Mouse (Mus musculus): ENCODE measurements around the gene Scin. TPM values are rescaled to one million over a fixed set of nuclear protein-coding genes. Genes with fewer than 3 reads are reported as not detected.

The Scin gene
- polyA plus RNA-seq, 1 experiment from 2014 or later, result not detected

DNA sequence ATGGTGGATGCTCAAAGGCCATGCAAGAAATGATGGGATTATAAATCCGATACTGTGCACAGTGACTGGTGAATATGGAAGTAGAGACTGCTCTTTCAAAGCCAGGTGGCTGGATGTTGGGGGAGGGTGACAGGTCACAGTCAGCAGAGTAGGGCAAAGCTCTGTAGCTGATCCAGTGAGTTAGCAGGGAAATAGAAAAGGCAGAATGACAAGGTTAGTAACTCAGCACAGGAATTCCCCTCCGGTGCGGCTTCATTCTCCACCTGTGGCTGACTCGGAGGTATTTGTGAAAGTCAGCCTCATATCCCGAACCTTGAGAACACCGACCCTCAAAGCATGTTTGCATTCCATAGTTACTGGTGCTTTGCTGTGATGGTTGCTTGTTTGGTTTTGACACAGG, 17.0 kb downstream of the Scin start:
- H3K27ac ChIP-seq (ENCODE audit: low read depth, low read length), result no peak overlapping the region
- WGBS, result 96% methylated on average over 6 of the region's 6 CpGs
- H3K4me1 ChIP-seq (replicated peaks; ENCODE audit: control insufficient read depth, insufficient read depth, low read length), result no peaks in the 10 kb centered on the region
- DNase-seq (ENCODE audit: low spot score) (no peak), ATAC-seq (replicated peaks; ENCODE audit: low FRiP score) (no peak)
- H3K4me2 ChIP-seq (ENCODE audit: low read depth, low read length, severe bottlenecking), result no peak overlapping the region
- H3K4me3 ChIP-seq (ENCODE audit: low read depth, low read length), result no peak overlapping the region
- H3K9ac ChIP-seq (ENCODE audit: low read length), result no peak overlapping the region
- H3K27me3 ChIP-seq (ENCODE audit: control insufficient read depth, insufficient read depth, low read length), result no peaks in the 10 kb centered on the region
- H3K9me3 ChIP-seq (ENCODE audit: control insufficient read depth, low read length), result no peaks in the 10 kb centered on the region
- no peaks in the 10 kb centered on the region for H3K36me3 ChIP-seq (ENCODE audit: control insufficient read depth, insufficient read depth, low read length)

GRCm38 (mm10) chr12:40116214-40116613, 17.8 kb downstream of the Scin start:
- Histone ChIP-seq H3K27me3 (ENCODE audit: control insufficient read depth, insufficient read depth, low read length) (no peaks in the 10 kb centered on the region), H3K9me3 (ENCODE audit: control insufficient read depth, low read length) (no peaks in the 10 kb centered on the region), H3K4me1 (replicated peaks; ENCODE audit: control insufficient read depth, insufficient read depth, low read length) (no peaks in the 10 kb centered on the region), H3K4me3 (ENCODE audit: low read depth, low read length) (no peak overlapping the region), H3K36me3 (ENCODE audit: control insufficient read depth, insufficient read depth, low read length) (no peaks in the 10 kb centered on the region), H3K9ac (ENCODE audit: low read length) (no peak overlapping the region), H3K4me2 (ENCODE audit: low read depth, low read length, severe bottlenecking) (no peak overlapping the region), H3K27ac (ENCODE audit: low read depth, low read length) (no peak overlapping the region)
- DNase-seq (ENCODE audit: low spot score) (no peak), ATAC-seq (replicated peaks; ENCODE audit: low FRiP score) (no peak)
- WGBS, result 88% methylated on average over 5 of the region's 5 CpGs

- DNase-seq (ENCODE audit: low spot score), result no peak
- H3K27me3 ChIP-seq (ENCODE audit: control insufficient read depth, insufficient read depth, low read length), result no peaks in the 10 kb centered on the region
- H3K9ac ChIP-seq (ENCODE audit: low read length), result no peak overlapping the region
- no peaks in the 10 kb centered on the region for H3K9me3 ChIP-seq (ENCODE audit: control insufficient read depth, low read length)
- no peak overlapping the region for H3K27ac ChIP-seq (ENCODE audit: low read depth, low read length)
- no peak overlapping the region for H3K4me3 ChIP-seq (ENCODE audit: low read depth, low read length)
- H3K4me1 ChIP-seq (replicated peaks; ENCODE audit: control insufficient read depth, insufficient read depth, low read length), result no peaks in the 10 kb centered on the region
- H3K36me3 ChIP-seq (ENCODE audit: control insufficient read depth, insufficient read depth, low read length), result no peaks in the 10 kb centered on the region
- H3K4me2 ChIP-seq (ENCODE audit: low read depth, low read length, severe bottlenecking), result no peak overlapping the region
- WGBS, result 93% methylated on average over 4 of the region's 4 CpGs
- ATAC-seq (replicated peaks; ENCODE audit: low FRiP score), result no peak
Measured at GRCm38 (mm10) chr12:40114883-40115282, 19.1 kb downstream of the Scin start.

DNA sequence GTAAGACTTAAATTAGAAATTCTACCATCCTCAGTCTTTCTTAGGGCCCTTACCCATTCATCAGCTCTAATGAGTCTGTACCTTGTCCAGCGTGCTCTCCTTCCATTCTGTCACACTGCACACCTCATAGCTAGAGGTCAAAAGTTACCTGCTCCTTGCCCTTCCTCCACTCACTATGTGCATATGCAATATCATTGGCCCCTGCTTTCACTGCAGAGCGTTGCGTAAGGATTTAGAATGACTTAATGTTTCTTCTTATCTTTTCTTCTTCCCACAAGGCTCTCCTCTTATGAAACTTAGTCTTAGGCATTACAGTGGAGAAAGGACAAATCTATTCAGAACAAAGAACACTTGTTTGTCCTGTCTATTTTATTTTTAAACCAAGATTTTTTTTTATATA, 20.0 kb downstream of the Scin start:
- no peaks in the 10 kb centered on the region for H3K9me3 ChIP-seq (ENCODE audit: control insufficient read depth, low read length)
- no peak for ATAC-seq (replicated peaks; ENCODE audit: low FRiP score)
- no peaks in the 10 kb centered on the region for H3K4me1 ChIP-seq (replicated peaks; ENCODE audit: control insufficient read depth, insufficient read depth, low read length)
- DNase-seq (ENCODE audit: low spot score), result no peak
- no peaks in the 10 kb centered on the region for H3K36me3 ChIP-seq (ENCODE audit: control insufficient read depth, insufficient read depth, low read length)
- no peaks in the 10 kb centered on the region for H3K27me3 ChIP-seq (ENCODE audit: control insufficient read depth, insufficient read depth, low read length)
- 91% methylated on average over 3 of the region's 3 CpGs for WGBS
- H3K27ac ChIP-seq (ENCODE audit: low read depth, low read length), result no peak overlapping the region
- no peak overlapping the region for H3K9ac ChIP-seq (ENCODE audit: low read length)
- no peak overlapping the region for H3K4me3 ChIP-seq (ENCODE audit: low read depth, low read length)
- no peak overlapping the region for H3K4me2 ChIP-seq (ENCODE audit: low read depth, low read length, severe bottlenecking)

DNA sequence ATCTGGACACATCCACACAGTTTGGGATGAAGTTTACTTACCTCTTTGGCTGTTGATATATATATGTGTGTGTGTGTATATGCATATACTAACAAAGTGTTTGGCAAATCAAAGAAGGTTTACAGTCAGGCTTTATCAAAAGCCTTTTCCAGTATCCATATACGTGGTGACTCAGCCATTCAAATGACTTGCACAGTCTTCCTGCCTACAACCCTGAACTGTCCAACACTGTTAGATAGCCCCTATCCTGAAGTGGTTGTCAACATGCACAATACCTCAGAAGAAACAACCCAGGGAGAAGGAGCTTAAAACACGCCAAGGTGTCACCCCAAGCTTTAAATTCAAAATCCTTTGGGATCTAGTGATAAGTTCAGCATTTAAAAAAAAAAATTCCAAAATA, 20.4 kb downstream of the Scin start:
- no peaks in the 10 kb centered on the region for H3K27me3 ChIP-seq (ENCODE audit: control insufficient read depth, insufficient read depth, low read length)
- DNase-seq (ENCODE audit: low spot score), result no peak
- no peaks in the 10 kb centered on the region for H3K9me3 ChIP-seq (ENCODE audit: control insufficient read depth, low read length)
- H3K27ac ChIP-seq (ENCODE audit: low read depth, low read length), result no peak overlapping the region
- H3K36me3 ChIP-seq (ENCODE audit: control insufficient read depth, insufficient read depth, low read length), result no peaks in the 10 kb centered on the region
- H3K4me2 ChIP-seq (ENCODE audit: low read depth, low read length, severe bottlenecking), result no peak overlapping the region
- H3K4me3 ChIP-seq (ENCODE audit: low read depth, low read length), result no peak overlapping the region
- ATAC-seq (replicated peaks; ENCODE audit: low FRiP score), result no peak
- no peak overlapping the region for H3K9ac ChIP-seq (ENCODE audit: low read length)
- no peaks in the 10 kb centered on the region for H3K4me1 ChIP-seq (replicated peaks; ENCODE audit: control insufficient read depth, insufficient read depth, low read length)
- WGBS, result 84% methylated on average over 2 of the region's 2 CpGs

DNA sequence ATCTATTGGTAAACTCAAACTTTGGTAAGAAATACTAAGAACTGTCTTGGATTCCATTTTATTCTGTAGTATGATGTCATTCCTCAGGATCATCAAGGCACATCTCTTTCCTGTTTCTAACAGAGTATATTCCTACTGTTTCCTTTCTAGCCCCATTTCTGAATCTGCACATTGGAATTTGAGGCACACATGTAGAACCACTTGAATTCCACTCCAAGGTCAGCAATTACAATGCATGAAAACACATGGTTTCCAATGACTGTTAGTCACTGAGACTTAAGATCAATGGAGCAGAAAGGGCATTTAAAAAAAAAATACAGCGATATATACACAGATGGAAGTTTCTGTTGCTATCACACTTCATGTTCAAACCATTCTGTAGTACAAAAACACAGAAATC, 24.8 kb downstream of the Scin start:
- H3K9me3 ChIP-seq (ENCODE audit: control insufficient read depth, low read length), result no peaks in the 10 kb centered on the region
- DNase-seq (ENCODE audit: low spot score) (no peak), ATAC-seq (replicated peaks; ENCODE audit: low FRiP score) (no peak)
- no peak overlapping the region for H3K4me2 ChIP-seq (ENCODE audit: low read depth, low read length, severe bottlenecking)
- H3K27me3 ChIP-seq (ENCODE audit: control insufficient read depth, insufficient read depth, low read length), result no peaks in the 10 kb centered on the region
- 77% methylated on average over 1 of the region's 1 CpGs for WGBS
- no peak overlapping the region for H3K27ac ChIP-seq (ENCODE audit: low read depth, low read length)
- H3K4me1 ChIP-seq (replicated peaks; ENCODE audit: control insufficient read depth, insufficient read depth, low read length), result no peaks in the 10 kb centered on the region
- no peaks in the 10 kb centered on the region for H3K36me3 ChIP-seq (ENCODE audit: control insufficient read depth, insufficient read depth, low read length)
- H3K9ac ChIP-seq (ENCODE audit: low read length), result no peak overlapping the region
- no peak overlapping the region for H3K4me3 ChIP-seq (ENCODE audit: low read depth, low read length)

DNA sequence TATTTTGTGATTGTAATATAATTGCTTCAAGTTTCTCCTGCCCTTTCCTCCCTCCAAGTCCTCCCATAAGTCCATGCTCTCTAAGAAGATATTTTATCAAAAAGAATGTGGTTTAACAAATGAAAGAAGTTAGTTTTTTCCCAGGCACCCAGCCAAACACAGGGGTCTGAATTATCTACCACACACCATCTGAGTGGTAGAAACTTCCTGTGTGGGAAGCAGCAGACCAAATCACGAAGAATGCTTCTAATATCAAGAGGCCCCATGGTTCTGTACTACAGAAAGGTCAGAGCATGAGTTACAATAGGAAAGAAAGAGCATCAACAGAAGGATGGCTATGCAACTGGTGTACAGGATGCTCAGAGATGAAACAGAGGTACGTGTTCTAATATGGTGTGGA, 25.9 kb downstream of the Scin start:
- no peak for ATAC-seq (replicated peaks; ENCODE audit: low FRiP score)
- H3K9ac ChIP-seq (ENCODE audit: low read length), result no peak overlapping the region
- H3K27ac ChIP-seq (ENCODE audit: low read depth, low read length), result no peak overlapping the region
- no peaks in the 10 kb centered on the region for H3K4me1 ChIP-seq (replicated peaks; ENCODE audit: control insufficient read depth, insufficient read depth, low read length)
- no peak for DNase-seq (ENCODE audit: low spot score)
- 76% methylated on average over 2 of the region's 2 CpGs for WGBS
- no peak overlapping the region for H3K4me3 ChIP-seq (ENCODE audit: low read depth, low read length)
- no peaks in the 10 kb centered on the region for H3K27me3 ChIP-seq (ENCODE audit: control insufficient read depth, insufficient read depth, low read length)
- no peaks in the 10 kb centered on the region for H3K9me3 ChIP-seq (ENCODE audit: control insufficient read depth, low read length)
- no peaks in the 10 kb centered on the region for H3K36me3 ChIP-seq (ENCODE audit: control insufficient read depth, insufficient read depth, low read length)
- H3K4me2 ChIP-seq (ENCODE audit: low read depth, low read length, severe bottlenecking), result no peak overlapping the region

GRCm38 (mm10) chr12:40106874-40107273, 27.2 kb downstream of the Scin start:
- H3K4me1 ChIP-seq (replicated peaks; ENCODE audit: control insufficient read depth, insufficient read depth, low read length), result no peaks in the 10 kb centered on the region
- no peak for DNase-seq (ENCODE audit: low spot score)
- no peaks in the 10 kb centered on the region for H3K36me3 ChIP-seq (ENCODE audit: control insufficient read depth, insufficient read depth, low read length)
- no peak overlapping the region for H3K4me3 ChIP-seq (ENCODE audit: low read depth, low read length)
- no peaks in the 10 kb centered on the region for H3K27me3 ChIP-seq (ENCODE audit: control insufficient read depth, insufficient read depth, low read length)
- H3K4me2 ChIP-seq (ENCODE audit: low read depth, low read length, severe bottlenecking), result no peak overlapping the region
- H3K9ac ChIP-seq (ENCODE audit: low read length), result no peak overlapping the region
- ATAC-seq (replicated peaks; ENCODE audit: low FRiP score), result no peak
- H3K27ac ChIP-seq (ENCODE audit: low read depth, low read length), result no peak overlapping the region
- WGBS, result 70% methylated on average over 5 of the region's 5 CpGs
- no peaks in the 10 kb centered on the region for H3K9me3 ChIP-seq (ENCODE audit: control insufficient read depth, low read length)

DNA sequence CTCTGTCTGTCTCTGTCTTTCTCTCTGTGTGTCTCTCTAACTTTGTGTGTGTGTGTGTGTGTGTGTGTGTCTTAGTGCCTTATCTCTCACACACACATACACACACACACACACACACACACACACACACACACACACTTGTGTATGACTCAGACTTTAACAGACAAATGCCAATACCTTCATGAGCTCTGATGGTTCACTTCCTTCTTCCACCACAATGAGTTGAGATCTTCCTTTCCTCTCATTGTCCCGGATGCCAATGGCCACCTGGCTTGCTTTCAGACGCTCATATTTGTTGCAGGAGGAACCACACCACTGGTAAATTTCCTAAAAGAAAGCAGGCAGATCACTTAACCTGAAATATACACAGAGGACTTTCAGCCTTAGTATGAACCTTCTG, 29.3 kb downstream of the Scin start:
- Histone ChIP-seq H3K9me3 (ENCODE audit: control insufficient read depth, low read length) (no peaks in the 10 kb centered on the region), H3K36me3 (ENCODE audit: control insufficient read depth, insufficient read depth, low read length) (no peaks in the 10 kb centered on the region), H3K27me3 (ENCODE audit: control insufficient read depth, insufficient read depth, low read length) (no peaks in the 10 kb centered on the region), H3K9ac (ENCODE audit: low read length) (no peak overlapping the region), H3K4me2 (ENCODE audit: low read depth, low read length, severe bottlenecking) (no peak overlapping the region), H3K4me3 (ENCODE audit: low read depth, low read length) (no peak overlapping the region), H3K27ac (ENCODE audit: low read depth, low read length) (no peak overlapping the region), H3K4me1 (replicated peaks; ENCODE audit: control insufficient read depth, insufficient read depth, low read length) (no peaks in the 10 kb centered on the region)
- ATAC-seq (replicated peaks; ENCODE audit: low FRiP score) (no peak), DNase-seq (ENCODE audit: low spot score) (no peak)
- 75% methylated on average over 2 of the region's 2 CpGs for WGBS

Measured in forebrain, embryonic 11.5 days (tissue).